Mouse (Mus musculus) thymus, postnatal 25 days (tissue): Measurements from ENCODE around the gene Cys1.

ENCODE experiments used
- DNase-seq: peaks from one replicate; pipeline ENCODE4 v3.0.0; 2022

Gene Cys1

DNA sequence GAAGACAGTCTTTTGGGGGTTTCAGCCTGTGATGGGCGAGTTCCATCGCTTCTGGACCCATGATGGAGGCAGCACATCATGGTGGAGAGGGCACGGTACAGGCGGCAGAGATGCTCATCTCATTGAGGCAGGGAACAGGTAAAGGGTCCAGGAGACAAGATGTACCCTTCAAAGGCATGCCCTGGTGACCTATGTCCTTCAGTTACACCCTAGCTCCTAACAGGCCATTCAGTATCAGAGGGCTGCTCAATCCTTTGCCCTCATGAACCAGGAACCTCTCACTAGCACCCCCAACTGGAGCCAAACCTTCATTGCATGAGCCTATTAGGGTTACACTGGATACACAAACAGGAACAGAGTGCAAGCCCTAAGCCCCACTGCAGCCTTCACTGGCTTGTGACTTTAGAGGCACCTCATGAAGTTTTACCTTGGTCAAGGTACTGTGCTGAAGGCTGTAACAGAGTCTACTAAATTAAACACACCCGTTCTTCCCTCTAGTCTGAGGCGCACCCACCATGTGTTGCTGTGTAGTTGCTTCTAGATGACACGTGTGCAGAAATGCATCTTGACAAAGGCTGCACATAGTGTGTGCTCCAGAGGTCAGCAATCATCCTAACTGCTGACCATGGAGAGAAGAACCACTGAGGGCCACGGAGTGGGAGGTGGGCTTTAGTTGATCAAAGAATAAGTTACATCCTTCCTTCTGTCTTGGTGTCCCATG lies 16.0 kb upstream of the Cys1 start:
- DNase-seq, result peak; percentile 13

DNA sequence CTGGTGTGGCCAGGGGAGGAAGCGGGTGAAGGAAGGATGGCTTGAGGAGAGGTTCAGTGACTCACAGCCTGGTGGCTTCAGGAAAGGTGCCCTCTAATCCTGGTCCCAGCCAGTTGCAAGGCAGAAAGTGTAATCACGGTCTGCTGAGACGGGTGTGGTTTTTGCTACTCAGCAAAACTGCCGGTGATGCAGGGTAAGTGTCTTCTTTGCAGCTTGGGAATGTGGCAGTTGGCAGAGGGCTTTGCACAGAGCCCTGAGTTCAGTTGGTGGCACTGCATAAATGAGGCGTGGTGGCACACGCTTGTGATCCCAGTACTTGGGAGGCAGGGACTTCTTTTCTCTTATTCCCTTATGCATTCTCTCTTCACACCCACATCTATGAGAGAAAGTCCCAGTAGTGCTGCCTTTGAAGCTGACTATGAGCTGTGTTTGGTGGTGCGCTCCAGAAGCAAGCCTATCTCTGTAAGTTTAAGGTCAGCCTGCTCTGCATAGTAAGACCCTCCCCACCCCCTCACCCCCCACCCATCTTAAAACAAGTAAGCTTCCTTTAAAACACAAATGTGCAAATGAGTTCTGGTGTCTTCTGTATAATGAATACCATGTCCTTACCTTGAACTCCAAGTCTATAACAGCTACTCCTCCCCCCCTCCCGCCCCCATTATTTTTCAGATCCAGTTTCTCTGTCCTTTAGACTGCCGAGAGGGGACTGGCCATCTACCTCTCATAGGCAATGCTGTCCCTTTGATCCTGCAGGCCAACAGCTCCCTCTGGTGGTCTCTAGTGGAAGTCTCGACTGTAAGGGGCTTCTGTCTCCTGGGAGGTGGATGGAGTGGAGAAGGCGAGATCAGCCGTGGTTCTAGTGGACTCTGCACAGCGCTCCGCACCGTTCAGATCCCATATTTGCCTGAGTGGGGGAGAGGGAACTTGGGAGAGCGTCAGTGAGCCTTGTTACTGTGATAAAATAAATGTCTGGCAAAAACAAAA lies 15.2 kb upstream of the Cys1 start:
- DNase-seq, result peak; percentile 83

DNA sequence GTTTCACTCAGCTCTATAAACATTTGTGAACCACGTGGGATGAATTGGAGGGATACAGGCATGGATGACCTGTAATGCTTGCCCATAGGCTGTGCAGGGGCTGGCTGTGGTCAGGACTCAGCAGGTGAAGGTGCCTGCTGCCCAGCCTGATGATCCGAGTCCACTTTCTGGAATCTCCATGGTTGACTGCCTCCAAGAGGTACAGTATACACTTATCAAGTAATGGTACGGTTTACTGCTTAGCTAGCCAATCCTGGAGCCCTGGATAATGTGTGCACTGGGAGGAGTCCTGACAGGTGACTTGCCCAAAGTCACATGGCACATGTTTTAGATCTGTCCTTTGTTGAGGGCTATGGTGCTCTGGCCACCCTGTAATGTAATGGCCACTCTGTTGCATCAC lies 8.7 kb upstream of the Cys1 start:
- no peak for DNase-seq

- no peak for DNase-seq
Measured at GRCm38 (mm10) chr12:24686696-24687346, 5.2 kb upstream of the Cys1 start.

GRCm38 (mm10) chr12:24686038-24686695 lies 4.6 kb upstream of the Cys1 start:
- DNase-seq, result no peak

- no peak for DNase-seq
Measured at GRCm38 (mm10) chr12:24683461-24683860, 1.8 kb upstream of the Cys1 start.

DNA sequence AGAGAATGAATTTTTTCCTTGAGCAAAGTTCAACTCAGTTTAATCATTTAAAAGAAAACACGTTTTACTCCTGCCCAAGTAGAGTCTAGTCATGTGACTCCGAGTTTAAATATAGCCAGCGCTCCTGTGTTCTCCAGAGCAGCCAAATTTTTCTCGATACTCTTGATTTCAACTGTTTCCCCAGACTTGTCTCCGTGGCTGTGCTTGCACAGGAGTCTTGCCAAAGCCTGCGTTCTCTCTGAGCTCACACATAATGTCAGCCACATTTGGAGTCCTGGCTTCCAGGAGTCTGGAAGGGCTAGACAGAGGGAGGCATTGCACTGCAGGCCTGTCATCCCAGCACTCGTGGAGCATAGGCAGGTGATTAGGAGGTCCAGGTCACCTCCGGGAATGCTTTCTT lies 950 bp upstream of the Cys1 start:
- DNase-seq, result no peak

- DNase-seq, result no peak
Measured at GRCm38 (mm10) chr12:24680492-24681285, 924 bp downstream of the Cys1 start.

DNA sequence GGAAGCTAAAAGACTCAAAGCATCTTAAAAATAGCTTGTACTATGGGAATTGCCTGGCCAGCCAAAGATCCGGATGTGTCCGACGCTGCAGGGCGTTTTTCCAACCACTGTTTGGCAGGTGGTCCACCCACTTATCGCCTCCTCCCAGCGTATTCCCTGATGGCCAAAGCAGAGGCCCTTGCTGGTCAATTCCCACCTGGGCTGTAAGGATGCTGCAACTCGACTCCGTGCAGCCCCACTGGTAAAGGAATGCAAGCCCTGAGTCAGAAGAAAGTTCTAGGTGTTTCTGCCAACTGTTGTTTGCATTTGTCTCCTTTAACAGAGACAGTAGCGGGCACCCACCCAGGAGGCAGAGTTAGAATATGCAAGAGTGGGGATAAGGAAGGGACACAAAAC lies 1.5 kb downstream of the Cys1 start:
- no peak for DNase-seq

DNA sequence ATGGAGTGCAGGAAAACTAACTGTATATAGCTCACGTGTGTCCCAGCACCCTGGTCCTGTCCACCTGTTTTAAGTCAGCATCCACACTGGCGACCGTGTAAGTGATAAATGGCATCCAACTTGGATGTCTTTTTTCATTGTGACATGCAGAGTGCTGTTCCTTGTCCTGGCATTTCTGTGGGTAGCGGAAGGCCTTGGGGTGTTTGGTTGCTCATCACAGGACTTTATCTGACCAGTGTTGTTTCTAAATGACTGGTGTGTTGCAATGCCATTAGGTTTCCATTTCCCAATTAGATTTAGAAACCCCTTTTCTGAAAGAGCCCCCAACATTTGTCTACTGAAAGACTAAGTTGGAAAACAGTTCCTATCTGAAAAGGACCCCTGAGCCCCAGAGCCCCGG lies 19.5 kb downstream of the Cys1 start:
- no peak for DNase-seq

DNA sequence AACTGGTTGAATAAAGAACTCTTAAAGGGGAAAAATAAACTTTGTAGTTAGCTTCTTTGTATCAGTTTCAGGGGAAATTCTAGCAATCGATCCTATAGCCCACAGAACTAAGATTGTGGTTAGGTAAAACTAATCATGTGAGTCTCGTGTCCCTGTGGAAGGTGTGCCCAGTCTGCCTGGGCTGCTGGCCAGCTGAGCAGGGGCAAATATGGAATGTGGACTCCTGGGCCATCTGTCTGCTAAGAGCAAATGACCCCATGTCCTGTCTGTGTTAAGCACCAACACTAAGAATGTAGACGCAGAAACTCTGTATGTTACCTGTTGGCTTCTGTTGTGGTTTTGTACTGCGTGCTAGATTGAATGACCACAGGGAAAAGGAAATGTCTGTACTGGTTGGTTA lies 20.5 kb downstream of the Cys1 start:
- DNase-seq, result no peak

DNA sequence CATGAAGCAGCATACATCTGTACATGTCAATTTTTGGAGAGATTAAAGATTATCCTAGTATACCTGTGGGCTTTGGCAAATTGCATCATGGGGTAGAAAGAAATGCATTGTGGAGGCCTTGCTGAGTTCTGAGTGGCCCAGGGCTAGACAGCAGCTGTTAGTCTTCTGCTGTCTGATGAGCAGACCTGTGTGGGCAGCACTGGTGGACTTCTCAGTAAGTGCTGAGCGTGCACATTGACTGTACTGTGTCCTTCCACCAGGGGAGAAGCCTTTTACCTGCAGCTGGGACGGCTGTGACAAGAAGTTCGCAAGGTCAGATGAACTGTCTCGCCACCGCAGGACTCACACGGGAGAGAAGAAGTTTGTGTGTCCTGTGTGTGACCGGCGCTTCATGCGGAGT lies 21.7 kb downstream of the Cys1 start:
- DNase-seq, result no peak

GRCm38 (mm10) chr12:24658998-24659397 lies 22.6 kb downstream of the Cys1 start:
- DNase-seq, result no peak

- DNase-seq, result no peak
Measured at GRCm38 (mm10) chr12:24656436-24656835, 25.2 kb downstream of the Cys1 start.

DNA sequence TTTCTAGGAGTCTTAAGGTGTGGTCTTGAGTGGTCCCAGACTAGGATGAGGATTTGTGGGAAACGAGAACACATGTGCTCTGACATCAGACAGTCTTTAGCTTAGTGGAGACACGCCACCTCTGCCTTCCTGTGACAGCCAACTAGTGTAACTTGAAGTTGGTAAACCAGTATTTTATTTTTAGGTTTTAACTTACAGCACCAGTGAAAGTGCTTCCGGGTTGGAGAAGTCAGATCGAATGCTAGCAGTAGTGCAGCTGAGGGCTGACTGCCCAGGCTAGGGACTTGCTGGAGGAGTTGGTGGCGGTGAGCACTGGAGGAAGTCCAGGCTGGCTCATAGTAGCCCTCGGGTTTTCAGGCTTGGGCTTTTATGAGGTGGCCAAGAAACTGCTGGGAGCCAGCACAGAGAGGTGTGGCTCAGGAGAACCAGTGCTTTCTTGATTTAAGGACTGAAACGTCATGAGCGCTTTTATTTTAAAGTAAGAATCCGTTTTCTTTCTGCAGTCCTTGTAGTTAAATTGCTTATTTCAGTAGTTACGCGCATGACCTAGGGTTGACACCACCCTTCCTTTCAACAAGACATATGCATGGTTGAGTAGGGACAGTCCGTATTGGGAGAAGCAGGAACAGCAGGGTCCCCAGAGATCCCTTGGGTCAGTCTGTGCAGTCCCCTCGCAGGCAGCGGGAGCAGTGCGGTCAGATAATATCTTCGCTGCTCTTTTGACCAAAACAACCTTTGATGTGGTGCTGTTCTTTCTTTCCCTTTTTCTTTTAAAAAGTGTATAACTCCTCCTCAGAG lies 27.3 kb downstream of the Cys1 start:
- DNase-seq, result no peak

- peak; percentile 89 for DNase-seq
Measured at GRCm38 (mm10) chr12:24651642-24652342, 29.8 kb downstream of the Cys1 start.

DNA sequence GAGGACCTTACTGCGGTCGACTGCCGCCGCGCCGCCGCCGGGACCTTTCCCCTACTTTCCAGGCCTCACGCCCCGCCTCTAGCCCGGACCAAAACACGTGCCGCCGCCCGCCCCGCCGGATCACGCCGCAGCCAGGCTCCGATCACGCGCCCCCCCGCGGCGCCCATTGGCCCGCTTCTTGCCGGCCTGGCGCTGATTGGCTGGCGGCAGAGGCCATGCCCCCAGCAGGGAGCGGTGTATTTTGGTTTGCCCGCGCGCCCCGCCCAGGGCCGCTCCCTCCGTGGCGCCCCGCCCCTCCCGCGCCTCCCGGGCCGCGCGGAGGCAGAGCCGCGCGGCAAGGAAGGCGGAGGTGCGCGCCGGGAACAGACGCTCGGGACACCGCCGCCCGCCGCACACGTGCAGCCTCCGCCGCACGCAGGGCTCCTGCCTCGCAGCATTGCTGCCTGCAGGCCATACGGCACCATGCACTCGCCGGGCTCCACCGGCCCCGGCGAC lies 30.5 kb downstream of the Cys1 start, which contains the start of gene Klf11:
TSS of gene Klf11 (plus strand) at position 212 of the 495 bp plus-strand sequence.
- peak; percentile 98 for DNase-seq

- DNase-seq, result no peak
Measured at GRCm38 (mm10) chr12:24650415-24651062, 31.1 kb downstream of the Cys1 start.

DNA sequence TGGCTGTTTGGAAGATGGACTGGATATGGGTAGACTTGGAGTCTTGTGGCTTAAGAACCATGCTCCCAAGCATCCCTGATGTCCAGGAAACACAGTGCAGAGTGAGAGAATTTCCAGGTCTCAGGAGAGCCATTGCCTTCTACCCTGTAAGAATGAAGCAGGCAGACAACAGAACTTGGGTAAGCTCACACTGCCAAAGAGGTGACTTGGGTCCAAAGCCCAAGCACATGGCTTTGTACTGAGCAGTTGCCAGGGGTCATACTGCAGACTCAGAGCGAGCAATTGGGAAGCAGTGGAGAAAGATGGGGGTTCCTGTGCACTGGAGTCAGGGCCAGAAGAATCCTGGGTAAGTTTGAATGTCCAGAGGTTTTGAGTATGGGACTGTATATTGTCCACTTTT lies 33.5 kb downstream of the Cys1 start:
- DNase-seq, result no peak

DNA sequence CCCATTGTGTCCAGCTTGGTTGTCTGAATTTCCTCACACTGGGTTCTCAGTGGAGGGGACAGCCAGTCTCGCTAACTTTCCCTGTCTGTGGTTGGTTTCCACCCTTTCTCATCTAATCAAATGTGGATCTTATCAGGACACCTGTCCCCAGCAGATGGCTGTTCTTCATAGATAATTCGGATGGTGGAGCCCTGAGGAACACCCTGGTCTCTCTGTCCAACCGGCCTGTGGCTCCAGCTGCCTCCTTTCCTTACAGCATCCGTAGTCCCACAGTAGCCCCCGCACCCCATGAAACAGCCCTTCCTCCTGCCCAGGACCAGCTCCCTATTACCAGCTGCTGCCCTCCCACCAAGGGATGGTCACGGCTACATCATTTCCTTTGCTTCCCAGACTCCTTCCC lies 35.7 kb downstream of the Cys1 start:
- DNase-seq, result no peak
